In genomic region chr1:164073091-164073490, GRCm38 (mm10) we compare ENCODE assay signal across 38 mouse cellular contexts. TPM values are rescaled to one million over a fixed set of nuclear protein-coding genes. Genes with fewer than 3 reads are reported as not detected.
A peak's percentile ranks its signal among the peaks of the same experiment; 100 is the strongest.
DNase-seq lines count a peak whose midpoint lies in the region; ATAC-seq and TF ChIP-seq lines count a peak whose summit lies in the region.
"Had no signal": no experiment of that assay in that cellular context is flagged by ENCODE, and none has a peak within 500 bp of the region (broad histone marks: within the 10 kb centered on the region; RNA-seq: fewer than 3 reads in every experiment).

No protein-coding gene starts in this region.

- no peak for DNase-seq in thymus, adult 2 months
- DNase-seq in thymus, postnatal 4 days = no peak
- DNase-seq in cerebellum, adult 9-10 months = no peak
- DNase-seq in left cerebral cortex, adult 8-10 months (ENCODE audit: low spot score in 2 of 2) = no peak
- DNase-seq: adrenal gland, postnatal 14 days; B cell, adult 2 months; cerebellum, adult 11-12 months; cerebellum, postnatal 10 days; gastrocnemius, adult 2 months; gastrocnemius, postnatal 36 days; heart, postnatal 36 days; kidney, adult 11 months; kidney, postnatal 14 days; liver, postnatal 0 days; lung, postnatal 36 days; right cerebral cortex, postnatal 4 days; thymus, postnatal 14 days had no signal

- no peak overlapping the region for H3K4me3 ChIP-seq in thymus, adult 2 months (ENCODE audit: control insufficient read depth, insufficient read depth, low read length)
- H3K4me3 ChIP-seq: embryonic facial prominence, embryonic 13.5 days; forebrain, embryonic 10.5 days; forebrain, embryonic 15.5 days; gastrocnemius, adult 2 months; heart, embryonic 15.5 days; hindbrain, embryonic 13.5 days; left cerebral cortex, adult 2 months; limb, embryonic 13.5 days; liver, embryonic 12.5 days; midbrain, embryonic 15.5 days; neural tube, embryonic 12.5 days had no signal

- TF ChIP-seq CTCF in thymus, adult 2 months (IDR thresholded peaks at IDR 0.05; ENCODE audit: borderline replicate concordance, control insufficient read depth, extremely low read depth, insufficient read depth, low read length, poor library complexity) = no peak

- H3K4me1 ChIP-seq in thymus, adult 2 months (replicated peaks; ENCODE audit: control insufficient read depth, insufficient read depth, low read length) = peaks cover 36% of the 10 kb centered on the region
- H3K4me1 ChIP-seq: embryonic facial prominence, embryonic 13.5 days; forebrain, embryonic 10.5 days; forebrain, embryonic 15.5 days; heart, embryonic 15.5 days; hindbrain, embryonic 13.5 days; limb, embryonic 13.5 days; midbrain, embryonic 15.5 days; neural tube, embryonic 12.5 days had no signal

- no peaks in the 10 kb centered on the region for H3K27me3 ChIP-seq in thymus, adult 2 months (ENCODE audit: control insufficient read depth, insufficient read depth, low read length)
- H3K27me3 ChIP-seq: embryonic facial prominence, embryonic 13.5 days; forebrain, embryonic 15.5 days; heart, embryonic 15.5 days; hindbrain, embryonic 13.5 days; limb, embryonic 13.5 days; liver, embryonic 12.5 days; midbrain, embryonic 15.5 days; neural tube, embryonic 12.5 days had no signal

- peak overlapping the region; percentile 58; the same call in 1 of the 2 replicates for H3K27ac ChIP-seq in thymus, adult 2 months (ENCODE audit: control insufficient read depth, insufficient read depth, low read length)
- H3K27ac ChIP-seq: embryonic facial prominence, embryonic 13.5 days; forebrain, embryonic 10.5 days; forebrain, embryonic 15.5 days; gastrocnemius, adult 2 months; heart, embryonic 15.5 days; hindbrain, embryonic 13.5 days; left cerebral cortex, adult 2 months; limb, embryonic 13.5 days; liver, embryonic 12.5 days; midbrain, embryonic 15.5 days; neural tube, embryonic 12.5 days had no signal

- 13% methylated on average over 9 of the region's 9 CpGs for WGBS in thymus, adult 2 months

- peaks cover 33% of the 10 kb centered on the region for H3K36me3 ChIP-seq in thymus, adult 2 months (ENCODE audit: control insufficient read depth, insufficient read depth, low read length)
- H3K36me3 ChIP-seq: embryonic facial prominence, embryonic 13.5 days; forebrain, embryonic 10.5 days; forebrain, embryonic 15.5 days; heart, embryonic 15.5 days; hindbrain, embryonic 13.5 days; limb, embryonic 13.5 days; liver, embryonic 12.5 days; midbrain, embryonic 15.5 days; neural tube, embryonic 12.5 days had no signal

- peak; percentile 16 for ATAC-seq in CD4-positive, CD25-positive, alpha-beta regulatory T cell, adult 4 months
- peak; percentile 25 for ATAC-seq in inflammation-experienced regulatory T-cells, adult 6 months
- no peak for ATAC-seq in megakaryocyte progenitor cell, adult 5-6 weeks (replicated peaks; ENCODE audit: poor library complexity)
- ATAC-seq: forebrain, embryonic 15.5 days; liver, embryonic 12.5 days; liver, postnatal 0 days; midbrain, embryonic 15.5 days; Patski had no signal

- no peak for TF ChIP-seq POLR2A in thymus, adult 2 months (IDR thresholded peaks at IDR 0.05; ENCODE audit: control insufficient read depth, extremely low read depth, insufficient read depth, low read length, poor library complexity)

RNA-seq across cellular contexts. Expression of gene Sell, which starts 11.3 kb away (rescaled TPM):
- 66.6 and 68.0 TPM in 2 replicates for polyA plus RNA-seq in thymus, adult 2 months (2012; rRNA removed)
- polyA plus RNA-seq in CD4-positive, CD25-positive, alpha-beta regulatory T cell, adult 4 months (2017; shearing (Covaris generic)) = 100 to 1,000 TPM; 554 to 560 TPM
- polyA plus RNA-seq in inflammation-experienced regulatory T-cells, adult 6 months (2017; shearing (Covaris generic)) = 100 to 1,000 TPM in 2 of 3 experiments, 10 to 100 TPM in 1; 60.7 to 367 (median 330) TPM
- under 1 TPM in 1 of 4 experiments, not detected in 3; 0.32 TPM for total RNA-seq in left cerebral cortex, adult 8-10 months (2022)
- total RNA-seq in megakaryocyte progenitor cell, adult 5-6 weeks (2015) = 371 and 392 TPM in 2 replicates
- 234 and 258 TPM in 2 replicates for total RNA-seq in megakaryocyte progenitor cell, adult 5-6 weeks (2017)
- total RNA-seq: layer of hippocampus, postnatal 14 days; left cerebral cortex, adult 2 months; left cerebral cortex, postnatal 36 days; MEL had no signal
- polyA plus RNA-seq: forebrain, embryonic 10.5 days; limb, embryonic 13.5 days; Patski had no signal

RNA-seq across cellular contexts. Expression of gene Sele, which starts 25.1 kb away (rescaled TPM):
- 0.13 and 0.18 TPM in 2 replicates for polyA plus RNA-seq in thymus, adult 2 months (2012; rRNA removed)
- under 1 TPM in 1 of 2 experiments, not detected in 1; 0.22 TPM for polyA plus RNA-seq in CD4-positive, CD25-positive, alpha-beta regulatory T cell, adult 4 months (2017; shearing (Covaris generic))
- polyA plus RNA-seq in inflammation-experienced regulatory T-cells, adult 6 months (2017; shearing (Covaris generic)) = under 1 TPM in 1 of 3 experiments, not detected in 2; 0.19 TPM
- under 1 TPM in 1 of 4 experiments, not detected in 3; 0.12 TPM for total RNA-seq in left cerebral cortex, adult 8-10 months (2022)
- not detected in 2 replicates for total RNA-seq in megakaryocyte progenitor cell, adult 5-6 weeks (2015)
- 0.07 and 0.12 TPM in 2 replicates for total RNA-seq in megakaryocyte progenitor cell, adult 5-6 weeks (2017)
- total RNA-seq: gastrocnemius, adult 2 months; gastrocnemius, postnatal 36 days; megakaryocyte-erythroid progenitor cell, adult 5-6 weeks; MEL had no signal
- polyA plus RNA-seq: embryonic facial prominence, embryonic 13.5 days; forebrain, embryonic 10.5 days; forebrain, embryonic 15.5 days; hindbrain, embryonic 13.5 days; kidney, embryonic 14.5 days; liver, embryonic 12.5 days; lung, embryonic 16.5 days; midbrain, embryonic 15.5 days; neural tube, embryonic 12.5 days; Patski; stomach, embryonic 14.5 days had no signal

RNA-seq across cellular contexts. Expression of gene Selp, which starts 42.0 kb away (rescaled TPM):
- 1.3 and 2.8 TPM in 2 replicates for polyA plus RNA-seq in thymus, adult 2 months (2012; rRNA removed)
- polyA plus RNA-seq in CD4-positive, CD25-positive, alpha-beta regulatory T cell, adult 4 months (2017; shearing (Covaris generic)) = 1 to 10 TPM; 3.8 to 4.1 TPM
- polyA plus RNA-seq in inflammation-experienced regulatory T-cells, adult 6 months (2017; shearing (Covaris generic)) = 1 to 10 TPM in 2 of 3 experiments, not detected in 1; 1.1 to 3.0 TPM
- total RNA-seq in left cerebral cortex, adult 8-10 months (2022) = not detected
- total RNA-seq in megakaryocyte progenitor cell, adult 5-6 weeks (2015) = 3.3 and 7.6 TPM in 2 replicates
- 0.68 and 2.0 TPM in 2 replicates for total RNA-seq in megakaryocyte progenitor cell, adult 5-6 weeks (2017)
- total RNA-seq: layer of hippocampus, postnatal 14 days; left cerebral cortex, adult 2 months; left cerebral cortex, postnatal 36 days; MEL had no signal
- polyA plus RNA-seq: embryonic facial prominence, embryonic 13.5 days; forebrain, embryonic 10.5 days; forebrain, embryonic 15.5 days; hindbrain, embryonic 13.5 days; limb, embryonic 13.5 days; midbrain, embryonic 15.5 days; neural tube, embryonic 12.5 days; stomach, embryonic 14.5 days had no signal
